Mouse (Mus musculus) bone marrow macrophage, adult 2 months (primary cell): ENCODE measurements around the gene Selenow. TPM values are rescaled to one million over a fixed set of nuclear protein-coding genes. Genes with fewer than 3 reads are reported as not detected.

Experiments
- H3K27ac ChIP-seq: 2 replicates; pipeline ENCODE4 v1.5.1; 2012; ENCODE audit warnings: low read depth, low read length; ENCODE audit not compliant: insufficient read depth
- H3K4me1 ChIP-seq: 2 replicates; pipeline ENCODE4 v1.6.1; 2012; ENCODE audit warnings: low read length; ENCODE audit not compliant: control insufficient read depth, insufficient read depth
- H3K4me3 ChIP-seq: 2 replicates; pipeline ENCODE4 v1.5.1; 2012; ENCODE audit warnings: mild to moderate bottlenecking, low read length, moderate library complexity; ENCODE audit not compliant: insufficient read depth
- CTCF ChIP-seq: IDR thresholded peaks from 2 replicates; pipeline ENCODE4 v1.5.1; 2012; ENCODE audit warnings: low read depth, mild to moderate bottlenecking, low read length, moderate library complexity
- POLR2A ChIP-seq: IDR thresholded peaks from 2 replicates; pipeline ENCODE4 v1.6.1; 2012; ENCODE audit warnings: mild to moderate bottlenecking, low read depth, low read length, borderline replicate concordance
- polyA plus RNA-seq: library from polyadenylated mRNA; stranded (reverse); fragments of >200 nt; gene quantifications from 2 replicates; pipeline ENCODE4 v1.2.4, GENCODE M21; 2012; ENCODE audit not compliant: missing spikeins, insufficient read depth, insufficient read length

The Selenow gene
- polyA plus RNA-seq, 1 experiment = 52.0 TPM

- no peaks in the 10 kb centered on the region for H3K4me1 ChIP-seq
- no peak overlapping the region for H3K27ac ChIP-seq
- TF ChIP-seq CTCF (no peak), POLR2A (no peak)
- no peak overlapping the region for H3K4me3 ChIP-seq
Observed at GRCm38 (mm10) chr7:15907971-15908590, 14.1 kb downstream of the Selenow start.

DNA sequence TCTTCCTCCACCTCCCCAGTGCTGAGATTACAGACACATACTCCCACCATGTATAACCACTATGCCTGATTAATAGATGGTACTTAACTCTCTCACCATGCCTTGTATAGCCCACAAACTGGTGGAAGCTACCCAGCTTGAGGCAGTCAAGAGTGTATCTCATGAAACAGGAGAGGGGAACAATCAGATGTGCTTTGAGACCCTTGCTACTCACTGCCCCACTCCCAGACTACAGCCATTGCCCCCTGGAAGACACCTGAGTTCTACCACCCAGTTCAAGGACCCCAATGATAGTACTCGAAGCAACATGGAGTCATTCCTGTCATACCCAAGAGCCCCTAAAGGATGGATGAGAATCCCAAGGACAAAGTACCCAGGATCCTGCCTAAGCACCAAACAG is 15.6 kb downstream of the Selenow start:
- TF ChIP-seq CTCF (no peak), POLR2A (no peak)
- no peak overlapping the region for H3K4me3 ChIP-seq
- no peaks in the 10 kb centered on the region for H3K4me1 ChIP-seq
- no peak overlapping the region for H3K27ac ChIP-seq

- Histone ChIP-seq H3K4me3 (no peak overlapping the region), H3K4me1 (no peaks in the 10 kb centered on the region), H3K27ac (no peak overlapping the region)
- no peak for TF ChIP-seq POLR2A
- TF ChIP-seq CTCF = no peak
Observed at GRCm38 (mm10) chr7:15905861-15906260, 16.3 kb downstream of the Selenow start.

GRCm38 (mm10) chr7:15901366-15902048 is 20.7 kb downstream of the Selenow start:
- Histone ChIP-seq H3K4me1 (no peaks in the 10 kb centered on the region), H3K27ac (no peak overlapping the region), H3K4me3 (no peak overlapping the region)
- no peak for TF ChIP-seq CTCF
- TF ChIP-seq POLR2A = no peak

DNA sequence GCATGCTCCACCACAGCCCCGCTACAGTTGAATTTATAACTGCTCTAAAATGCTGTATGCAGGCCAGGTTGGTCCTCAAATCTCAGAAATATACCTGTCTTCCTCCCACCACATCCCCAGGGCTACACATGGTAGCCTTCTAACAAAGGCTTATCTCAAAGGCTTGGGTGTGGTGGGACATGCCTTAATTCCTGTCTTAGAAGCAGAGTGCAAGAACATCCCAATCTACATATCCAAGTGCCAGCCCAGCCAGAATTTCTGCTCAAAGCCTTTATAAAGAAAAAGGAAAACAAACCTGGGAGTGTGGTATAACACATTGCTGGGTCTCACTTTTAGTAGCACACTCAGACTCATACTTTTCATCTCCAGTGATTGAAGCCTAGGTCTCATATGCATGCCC is 28.0 kb downstream of the Selenow start:
- no peak overlapping the region for H3K4me3 ChIP-seq
- TF ChIP-seq CTCF (no peak), POLR2A (no peak)
- no peak overlapping the region for H3K27ac ChIP-seq
- H3K4me1 ChIP-seq = no peaks in the 10 kb centered on the region

GRCm38 (mm10) chr7:15884127-15884526 is 38.1 kb downstream of the Selenow start:
- H3K4me3 ChIP-seq = no peak overlapping the region
- TF ChIP-seq CTCF (no peak), POLR2A (no peak)
- H3K4me1 ChIP-seq = no peaks in the 10 kb centered on the region
- H3K27ac ChIP-seq = no peak overlapping the region

- H3K4me1 ChIP-seq = no peaks in the 10 kb centered on the region
- no peak within 1 kb of the TSS for H3K4me3 ChIP-seq
- TF ChIP-seq POLR2A = no peak
- no peak for TF ChIP-seq CTCF
- no peak within 1 kb of the TSS for H3K27ac ChIP-seq
Observed at GRCm38 (mm10) chr7:15882317-15882716, 39.9 kb downstream of the Selenow start, which contains the start of gene Crxos. TSS of gene Crxos (plus strand) at chr7:15882617.

DNA sequence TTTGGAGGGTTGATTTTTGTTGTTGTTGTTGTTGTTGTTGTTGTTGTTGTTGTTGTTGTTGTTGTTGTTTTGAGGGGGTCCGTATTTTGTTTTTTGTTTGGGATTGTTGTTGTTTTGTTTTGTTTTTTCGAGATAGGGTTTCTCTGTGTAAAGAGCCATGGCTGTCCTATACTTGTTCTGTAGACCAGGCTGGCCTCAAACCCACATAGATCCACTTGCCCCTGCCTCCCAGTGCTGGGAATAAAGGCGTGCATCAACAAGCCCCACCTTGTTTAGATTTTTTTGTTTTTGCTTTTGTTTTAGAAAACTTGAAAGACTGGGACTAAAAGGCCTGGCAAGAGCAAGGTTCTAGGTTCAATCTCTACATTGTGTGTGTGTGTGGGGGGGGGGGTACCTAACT is 40.4 kb downstream of the Selenow start:
- no peaks in the 10 kb centered on the region for H3K4me1 ChIP-seq
- no peak overlapping the region for H3K27ac ChIP-seq
- TF ChIP-seq CTCF (no peak), POLR2A (no peak)
- H3K4me3 ChIP-seq = no peak overlapping the region

- no peak overlapping the region for H3K4me3 ChIP-seq
- no peaks in the 10 kb centered on the region for H3K4me1 ChIP-seq
- H3K27ac ChIP-seq = no peak overlapping the region
- TF ChIP-seq POLR2A (no peak), CTCF (no peak)
Observed at GRCm38 (mm10) chr7:15881388-15881787, 40.8 kb downstream of the Selenow start.

- H3K4me1 ChIP-seq = no peaks in the 10 kb centered on the region
- H3K4me3 ChIP-seq = no peak within 1 kb of the TSS
- no peak within 1 kb of the TSS for H3K27ac ChIP-seq
- TF ChIP-seq POLR2A (no peak), CTCF (no peak)
Observed at GRCm38 (mm10) chr7:15879756-15880155, 42.4 kb downstream of the Selenow start, which contains the start of gene Crx. TSS of gene Crx (minus strand) at chr7:15879968.

Other genes starting within 250 kb of the Selenow start
- not detected in 2 replicates for gene Obox5, start 172.3 kb downstream of the Selenow start, polyA plus RNA-seq
- not detected in 2 replicates for gene Obox6, start 82.7 kb downstream of the Selenow start, polyA plus RNA-seq
- not detected in 2 replicates for gene Crx, start 42.4 kb downstream of the Selenow start, polyA plus RNA-seq
- not detected in 2 replicates for gene Crxos, start 39.8 kb downstream of the Selenow start, polyA plus RNA-seq
- 184 and 188 TPM in 2 replicates for gene Nop53, start 23.7 kb upstream of the Selenow start, polyA plus RNA-seq
- 0.52 and 1.2 TPM in 2 replicates for gene Ehd2, start 45.2 kb upstream of the Selenow start, polyA plus RNA-seq
- gene Bicra, start 125.5 kb upstream of the Selenow start, polyA plus RNA-seq = 22.1 and 35.5 TPM in 2 replicates
- 0.20 and 0.48 TPM in 2 replicates for gene Zfp541, start 139.4 kb upstream of the Selenow start, polyA plus RNA-seq
- 187 and 189 TPM in 2 replicates for gene Napa, start 176.1 kb upstream of the Selenow start, polyA plus RNA-seq
- 11.8 and 13.1 TPM in 2 replicates for gene Kptn, start 197.5 kb upstream of the Selenow start, polyA plus RNA-seq
- not detected in 2 replicates for gene Slc8a2, start 207.4 kb upstream of the Selenow start, polyA plus RNA-seq